Mouse (Mus musculus) layer of hippocampus, adult 2 months (tissue): ENCODE measurements at regions not wholly inside any gene's neighbourhood (a gene's known extent, or its start where the extent isn't known, plus 50 kb on each side); places are given as distances from the start of the nearest gene placed in this dataset.

ENCODE experiments used
- DNase-seq, 2 experiments: peaks; one replicate each; pipeline ENCODE4 v3.0.0; 2022; ENCODE audit warnings: low spot score in 2 of 2
- H3K27ac ChIP-seq: fragments of 200-600 bp; 2 replicates; pipeline ENCODE4 v1.8.1; 2022
- H3K4me3 ChIP-seq: fragments of 200-600 bp; 2 replicates; pipeline ENCODE4 v1.8.1; 2022; ENCODE audit warnings: mild to moderate bottlenecking
- CTCF ChIP-seq: fragments of 200-600 bp; conservative IDR thresholded peaks from 2 replicates; pipeline ENCODE4 v1.8.1; 2022; ENCODE audit warnings: antibody characterized with exemption, mild to moderate bottlenecking, moderate library complexity

- DNase-seq: no peak
- Histone ChIP-seq H3K4me3 (no peak overlapping the region), H3K27ac (no peak overlapping the region)
- TF ChIP-seq CTCF: no peak
Observed at GRCm38 (mm10) chr11:43370025-43370424, 56.0 kb downstream of the Pttg1 start.

- TF ChIP-seq CTCF: no peak
Observed at GRCm38 (mm10) chr11:43368346-43368745, 57.7 kb downstream of the Pttg1 start.

GRCm38 (mm10) chr11:43361858-43362257, 64.2 kb downstream of the Pttg1 start:
- H3K4me3 ChIP-seq: no peak overlapping the region
- no peak overlapping the region for H3K27ac ChIP-seq
- no peak for DNase-seq
- TF ChIP-seq CTCF: no peak

More at GRCm38 (mm10) chr11:43368346-43368745, 57.7 kb downstream of the Pttg1 start:
- H3K4me3 ChIP-seq: no peak overlapping the region
- H3K27ac ChIP-seq: no peak overlapping the region
- DNase-seq: no peak

- DNase-seq: no peak
- no peak for TF ChIP-seq CTCF
- no peak overlapping the region for H3K27ac ChIP-seq
- H3K4me3 ChIP-seq: no peak overlapping the region
Observed at GRCm38 (mm10) chr11:43358390-43359291, 67.4 kb downstream of the Pttg1 start.

GRCm38 (mm10) chr11:43353602-43354001, 72.4 kb downstream of the Pttg1 start:
- DNase-seq: no peak
- no peak overlapping the region for H3K27ac ChIP-seq
- H3K4me3 ChIP-seq: no peak overlapping the region
- TF ChIP-seq CTCF: no peak

- no peak for TF ChIP-seq CTCF
- DNase-seq: no peak
- Histone ChIP-seq H3K4me3 (no peak overlapping the region), H3K27ac (no peak overlapping the region)
Observed at GRCm38 (mm10) chr11:43353030-43353429, 73.0 kb downstream of the Pttg1 start.

- DNase-seq: no peak
- no peak overlapping the region for H3K27ac ChIP-seq
- TF ChIP-seq CTCF: no peak
- H3K4me3 ChIP-seq: no peak overlapping the region
Observed at GRCm38 (mm10) chr11:43351818-43352217, 74.2 kb downstream of the Pttg1 start.

GRCm38 (mm10) chr11:43351348-43351747, 74.7 kb downstream of the Pttg1 start:
- no peak for DNase-seq
- no peak overlapping the region for H3K4me3 ChIP-seq
- TF ChIP-seq CTCF: no peak
- no peak overlapping the region for H3K27ac ChIP-seq

- Histone ChIP-seq H3K4me3 (no peak overlapping the region), H3K27ac (peak overlapping the region; percentile 72; the same call in 1 of the 2 replicates)
- TF ChIP-seq CTCF: no peak
- no peak for DNase-seq
Observed at GRCm38 (mm10) chr11:43350242-43350641, 75.8 kb downstream of the Pttg1 start.

GRCm38 (mm10) chr11:43349564-43349963, 76.5 kb downstream of the Pttg1 start:
- TF ChIP-seq CTCF: peak; percentile 15; the same call in 1 of the 2 replicates
- Histone ChIP-seq H3K27ac (peak overlapping the region; percentile 72; the same call in 1 of the 2 replicates), H3K4me3 (no peak overlapping the region)
- DNase-seq: no peak

GRCm38 (mm10) chr11:43348571-43348970, 77.5 kb downstream of the Pttg1 start:
- DNase-seq: peak; percentile 76 to 91
- TF ChIP-seq CTCF: peak; percentile 100
- Histone ChIP-seq H3K27ac (no peak overlapping the region), H3K4me3 (no peak overlapping the region)

GRCm38 (mm10) chr11:43346489-43346888, 79.6 kb downstream of the Pttg1 start:
- H3K4me3 ChIP-seq: no peak overlapping the region
- no peak for DNase-seq
- TF ChIP-seq CTCF: no peak
- no peak overlapping the region for H3K27ac ChIP-seq

GRCm38 (mm10) chr11:43344767-43345561, 81.1 kb downstream of the Pttg1 start:
- Histone ChIP-seq H3K27ac (peak overlapping the region; percentile 33; the same call in 1 of the 2 replicates), H3K4me3 (no peak overlapping the region)
- no peak for TF ChIP-seq CTCF
- no peak for DNase-seq
